Mouse (Mus musculus) T-cell, adult 2 months (primary cell): ENCODE data around the gene Bloc1s4.

Experiments
- DNase-seq: peaks from one replicate; pipeline ENCODE4 v3.0.0; 2022; ENCODE audit warnings: low spot score

Gene Bloc1s4

DNA sequence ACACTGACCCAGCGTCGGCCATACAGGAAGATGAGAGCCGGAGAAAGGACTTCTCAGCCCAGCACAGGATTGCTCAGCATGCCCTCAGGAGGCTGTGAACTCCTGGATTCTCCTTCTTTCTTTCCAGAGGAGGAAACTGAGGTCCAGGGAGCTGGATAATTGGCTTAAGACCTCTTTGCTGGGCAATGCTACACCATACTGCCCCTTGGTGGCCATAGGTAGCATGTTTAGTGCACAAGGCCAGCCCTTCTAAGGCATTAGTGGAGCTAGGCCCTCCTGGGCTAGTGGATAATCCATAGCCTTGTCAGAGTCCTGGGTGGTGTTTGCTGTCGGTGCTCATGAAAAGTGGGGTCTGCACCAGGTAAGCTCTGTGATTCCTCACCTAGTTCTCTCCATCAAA lies 8.6 kb downstream of the Bloc1s4 start:
- no peak for DNase-seq

GRCm38 (mm10) chr5:36738799-36739615 lies 9.4 kb downstream of the Bloc1s4 start:
- no peak for DNase-seq

- no peak for DNase-seq
Measured at GRCm38 (mm10) chr5:36737765-36738164, 10.7 kb downstream of the Bloc1s4 start.

- DNase-seq = no peak
Measured at GRCm38 (mm10) chr5:36736009-36736408, 12.4 kb downstream of the Bloc1s4 start.

GRCm38 (mm10) chr5:36735106-36735505 lies 13.3 kb downstream of the Bloc1s4 start:
- no peak for DNase-seq

DNA sequence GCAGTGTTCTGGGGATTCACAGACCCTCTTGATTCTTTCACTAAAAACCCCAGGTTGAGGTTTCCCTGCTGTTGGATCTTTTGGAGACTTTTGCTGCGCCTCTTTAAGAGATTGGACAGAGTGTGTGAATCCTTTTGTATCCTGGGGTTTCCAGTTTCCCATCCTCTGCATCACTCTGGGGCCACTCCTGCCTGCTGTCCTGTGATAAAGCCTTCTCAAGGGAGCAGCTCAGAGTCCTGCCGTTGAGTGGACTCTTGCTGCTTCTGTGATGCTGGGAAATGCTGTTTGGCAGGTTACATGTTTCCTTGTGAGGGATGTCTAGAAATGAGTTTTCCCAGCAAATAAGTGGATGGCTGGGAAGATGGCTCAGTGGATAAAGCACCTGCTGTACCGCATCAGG lies 15.0 kb downstream of the Bloc1s4 start:
- no peak for DNase-seq

- no peak for DNase-seq
Measured at GRCm38 (mm10) chr5:36731901-36732652, 16.4 kb downstream of the Bloc1s4 start.

- no peak for DNase-seq
Measured at GRCm38 (mm10) chr5:36730689-36731088, 17.8 kb downstream of the Bloc1s4 start.

DNA sequence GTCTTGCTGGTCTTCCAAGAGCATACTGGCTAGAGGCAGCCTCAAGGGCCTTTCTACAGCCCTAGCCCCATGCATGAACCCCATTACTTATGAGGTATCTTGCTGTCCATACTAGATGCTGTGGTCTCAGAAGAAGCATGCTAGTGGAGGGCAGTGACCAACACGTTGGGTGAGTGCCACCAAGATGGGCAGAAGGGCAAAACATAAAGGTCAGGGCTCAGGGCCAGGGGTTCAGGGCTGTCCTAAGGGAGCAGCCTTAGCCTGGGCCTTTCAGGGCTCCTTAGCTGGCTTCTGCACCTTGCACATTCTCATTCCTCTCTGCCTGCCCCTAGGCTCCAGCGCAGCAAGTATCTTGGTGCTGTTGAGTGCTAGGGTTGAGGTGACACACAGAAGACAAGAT lies 18.5 kb downstream of the Bloc1s4 start:
- DNase-seq = no peak

DNA sequence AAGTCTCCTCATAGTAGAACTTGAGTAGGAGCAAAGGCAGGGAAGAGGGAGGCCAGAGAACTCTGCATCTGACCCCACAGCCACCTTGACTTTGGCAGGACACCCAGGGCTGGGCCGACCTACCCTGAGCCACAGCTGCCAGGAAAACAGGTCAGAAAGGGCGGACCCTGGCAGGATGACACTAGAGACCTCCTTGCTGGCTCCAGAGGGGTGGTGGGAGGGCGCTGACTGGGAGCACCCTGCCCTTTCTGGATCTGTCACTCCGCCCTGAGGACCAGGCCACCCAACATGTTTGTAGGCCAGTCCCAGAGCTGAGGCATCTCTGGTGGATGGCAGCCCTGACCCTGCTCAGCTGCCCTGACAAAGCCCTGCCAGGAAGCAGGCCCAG lies 19.4 kb downstream of the Bloc1s4 start:
- DNase-seq = no peak

DNA sequence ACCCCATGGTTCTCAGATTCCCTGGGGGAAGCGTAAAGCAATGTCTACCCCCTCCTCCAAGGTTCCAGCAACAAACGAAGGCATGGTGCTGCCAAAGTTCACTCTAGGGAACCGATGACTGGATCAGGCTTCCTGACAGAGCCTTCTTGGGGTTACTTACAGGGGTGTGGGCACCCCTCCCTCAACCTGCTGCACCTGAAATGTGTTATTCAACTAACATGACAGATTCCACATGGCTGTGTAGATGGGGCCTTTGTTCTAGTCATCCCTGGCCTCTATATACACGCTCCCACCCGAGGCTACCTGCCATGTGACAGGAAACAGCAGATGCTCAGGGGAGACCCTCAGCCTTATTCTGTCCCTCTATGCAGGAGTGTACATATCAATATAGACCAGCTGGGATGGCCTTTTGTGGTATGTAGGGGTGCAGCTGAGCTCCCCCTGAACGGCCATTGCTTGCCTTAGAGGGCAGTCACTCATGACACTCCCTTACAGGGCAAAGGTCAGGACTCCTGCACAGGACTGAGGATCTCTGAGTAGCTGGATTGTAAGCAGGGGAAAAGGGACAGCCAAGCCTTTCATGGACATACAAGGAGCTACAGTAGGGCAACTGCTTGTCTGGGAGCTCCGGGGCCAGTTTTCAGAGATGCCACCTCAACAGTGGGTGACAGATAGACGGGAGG lies 19.9 kb downstream of the Bloc1s4 start:
- no peak for DNase-seq

DNA sequence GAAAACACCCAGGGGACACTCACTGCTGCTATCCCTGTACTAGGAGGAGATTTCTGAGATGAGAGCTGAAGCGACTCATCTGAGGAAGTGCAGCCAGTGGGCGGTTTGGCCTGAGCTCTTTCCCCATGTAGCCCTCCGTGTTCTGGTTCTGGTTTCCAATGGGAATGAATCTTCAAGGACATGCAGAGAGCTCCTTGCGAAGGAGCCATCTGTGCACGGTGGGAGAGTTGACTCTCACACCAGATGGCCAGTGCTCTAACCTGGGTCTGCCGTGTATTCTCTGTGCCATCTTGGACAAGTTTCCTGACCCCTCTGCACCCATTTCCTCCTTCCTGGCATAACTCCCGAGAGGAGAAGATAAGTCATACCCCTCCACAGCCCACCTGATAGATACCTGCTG lies 20.7 kb downstream of the Bloc1s4 start:
- no peak for DNase-seq

DNA sequence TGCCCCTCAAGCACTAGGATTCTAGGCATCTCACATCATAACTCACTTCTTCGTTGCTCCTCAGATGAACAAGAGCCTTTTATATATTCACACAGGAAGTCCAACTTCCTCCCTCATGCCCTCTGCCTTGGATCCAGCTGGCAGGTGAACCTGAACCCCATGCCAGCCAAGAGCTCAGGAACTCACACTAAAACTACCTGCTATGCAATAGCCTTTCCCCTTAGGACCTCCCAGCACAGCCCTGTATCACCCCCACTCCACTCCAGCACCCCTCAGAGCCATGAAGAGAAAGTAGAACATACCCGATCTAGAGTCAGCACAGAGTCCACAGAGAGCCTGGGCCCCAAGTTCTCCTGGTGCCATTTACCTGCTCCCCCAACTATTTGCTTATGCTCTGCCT lies 21.3 kb downstream of the Bloc1s4 start:
- DNase-seq = no peak

DNA sequence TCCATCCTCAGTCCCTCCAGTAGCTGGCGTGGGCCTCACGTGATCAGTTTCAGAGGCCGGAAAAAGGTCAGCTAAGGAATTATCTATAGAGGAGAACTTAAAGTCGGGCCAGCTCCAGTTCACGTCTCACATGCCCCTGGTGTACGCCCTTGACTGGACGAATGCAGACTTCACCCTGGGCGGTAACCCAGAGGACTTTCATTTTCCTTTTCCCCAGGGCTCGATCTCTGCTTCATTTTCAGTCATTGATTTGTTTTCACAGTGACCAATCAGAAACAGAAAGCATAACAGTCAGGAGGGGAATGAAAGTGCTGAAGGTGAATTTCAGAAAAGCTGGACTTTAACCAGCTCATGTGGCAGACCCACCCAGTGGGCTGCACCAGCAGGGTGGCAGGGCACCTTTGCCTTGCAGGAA lies 22.1 kb downstream of the Bloc1s4 start:
- DNase-seq = no peak

- no peak for DNase-seq
Measured at GRCm38 (mm10) chr5:36725861-36726260, 22.6 kb downstream of the Bloc1s4 start.

DNA sequence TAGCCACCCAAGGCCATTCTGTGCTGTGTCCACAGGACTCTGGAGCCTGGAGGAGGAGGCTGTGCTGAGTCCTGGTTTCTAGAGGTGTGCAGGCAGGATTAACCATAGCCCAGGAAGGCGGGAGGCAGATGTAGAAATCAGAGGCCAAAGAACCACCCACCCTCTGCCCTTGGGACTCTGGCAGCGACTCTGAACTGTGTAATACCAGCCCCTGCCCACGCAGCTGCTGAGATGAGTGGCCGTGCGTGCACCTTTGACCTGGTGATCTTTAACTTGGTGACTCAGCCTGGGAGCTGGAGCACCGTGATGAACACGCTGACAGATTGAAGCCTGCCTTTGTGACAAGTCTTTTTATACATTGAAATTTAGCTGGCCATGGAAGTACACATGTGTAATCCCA lies 24.2 kb downstream of the Bloc1s4 start:
- DNase-seq = no peak

DNA sequence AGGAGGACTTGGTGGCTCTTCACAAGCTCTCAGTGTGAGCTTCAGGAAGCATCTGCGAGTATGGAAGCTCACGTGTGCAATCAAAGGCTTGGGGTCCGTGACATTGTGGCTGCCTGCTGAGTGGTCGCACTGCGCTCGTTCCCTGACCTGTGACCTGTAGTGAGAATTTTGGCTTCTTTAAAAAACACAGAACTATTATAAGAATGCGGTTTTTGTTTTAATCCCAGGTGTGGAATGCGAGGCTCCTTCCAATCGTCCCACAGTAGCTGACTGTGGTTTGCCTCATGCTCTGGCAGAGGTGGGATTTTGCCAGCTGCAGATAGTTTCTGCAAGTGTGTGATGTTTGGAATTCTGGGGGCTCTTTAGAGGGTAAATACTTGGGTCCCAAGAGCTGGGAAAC lies 25.1 kb downstream of the Bloc1s4 start:
- DNase-seq = no peak

- peak; percentile 39 for DNase-seq
Measured at GRCm38 (mm10) chr5:36722415-36722856, 26.0 kb downstream of the Bloc1s4 start.

GRCm38 (mm10) chr5:36720710-36721375 lies 27.6 kb downstream of the Bloc1s4 start:
- no peak for DNase-seq

DNA sequence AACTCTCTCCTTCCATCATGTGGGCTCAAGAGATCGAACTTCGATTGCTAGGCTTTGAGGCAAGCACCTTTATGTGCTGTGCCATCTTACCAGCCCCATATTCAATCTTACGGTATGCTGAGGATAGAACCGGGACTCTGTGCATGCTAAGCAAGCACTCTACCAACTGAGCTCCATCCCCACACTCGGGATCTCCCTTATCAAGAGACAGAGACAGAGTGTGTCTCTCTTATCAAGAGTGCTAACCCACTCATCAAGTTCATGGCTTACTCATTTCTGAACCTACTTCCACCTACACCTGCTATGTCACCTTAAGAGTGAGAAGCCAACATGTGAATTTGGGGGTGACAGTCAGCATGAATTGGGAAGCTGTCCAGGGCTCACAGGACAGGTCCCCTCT lies 28.2 kb downstream of the Bloc1s4 start:
- no peak for DNase-seq

- no peak for DNase-seq
Measured at GRCm38 (mm10) chr5:36719601-36720000, 28.8 kb downstream of the Bloc1s4 start.

GRCm38 (mm10) chr5:36719135-36719534 lies 29.3 kb downstream of the Bloc1s4 start:
- no peak for DNase-seq
